Mouse (Mus musculus) ES-Bruce4 (cell line): ENCODE measurements at regions not wholly inside any gene's neighbourhood (a gene's known extent, or its start where the extent isn't known, plus 50 kb on each side); places are given as distances from the start of the nearest gene placed in this dataset.

Experiments used
- CTCF ChIP-seq: IDR thresholded peaks from one replicate; pipeline ENCODE4 v1.8.1; 2011; ENCODE audit warnings: low read depth, low read length
- EP300 ChIP-seq: IDR thresholded peaks from 2 replicates; pipeline ENCODE4 v1.6.1; 2011; ENCODE audit warnings: low read depth, low read length; ENCODE audit not compliant: insufficient read depth
- POLR2A ChIP-seq: IDR thresholded peaks from one replicate; pipeline ENCODE4 v1.8.1; 2011; ENCODE audit warnings: low read length; ENCODE audit not compliant: insufficient read depth

DNA sequence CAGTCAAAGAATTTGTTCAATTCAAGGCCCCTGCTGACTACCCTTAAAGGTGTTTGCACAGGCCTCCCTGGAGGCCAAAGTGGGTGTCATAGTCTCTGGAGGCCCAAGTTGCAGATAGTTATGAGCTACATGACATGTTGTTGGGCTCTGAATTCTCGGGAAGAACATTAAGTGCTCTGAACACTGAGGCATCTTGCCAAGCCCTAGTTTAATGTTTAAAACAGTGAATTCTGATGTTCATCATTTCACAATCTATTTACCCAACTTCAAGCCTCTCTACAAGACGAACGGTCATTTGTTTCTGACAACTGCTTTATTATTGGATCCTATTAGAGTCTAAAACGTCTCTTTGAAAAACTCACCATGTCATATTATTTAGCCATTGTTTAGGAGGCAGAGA, 119.0 kb upstream of the Thsd7a start:
- no peak for TF ChIP-seq POLR2A
- no peak for TF ChIP-seq CTCF
- no peak for TF ChIP-seq EP300
